Mouse (Mus musculus) frontal cortex, adult (tissue): ENCODE measurements around the gene Cacna1c.

Experiments used
- ATAC-seq: cut with Nextera tagmentation; 2 replicates; pipeline ENCODE4 v1.9.2; 2017; ENCODE audit warnings: mild to moderate bottlenecking, moderate library complexity, mixed read lengths; ENCODE audit not compliant: low TSS enrichment

The Cacna1c gene

DNA sequence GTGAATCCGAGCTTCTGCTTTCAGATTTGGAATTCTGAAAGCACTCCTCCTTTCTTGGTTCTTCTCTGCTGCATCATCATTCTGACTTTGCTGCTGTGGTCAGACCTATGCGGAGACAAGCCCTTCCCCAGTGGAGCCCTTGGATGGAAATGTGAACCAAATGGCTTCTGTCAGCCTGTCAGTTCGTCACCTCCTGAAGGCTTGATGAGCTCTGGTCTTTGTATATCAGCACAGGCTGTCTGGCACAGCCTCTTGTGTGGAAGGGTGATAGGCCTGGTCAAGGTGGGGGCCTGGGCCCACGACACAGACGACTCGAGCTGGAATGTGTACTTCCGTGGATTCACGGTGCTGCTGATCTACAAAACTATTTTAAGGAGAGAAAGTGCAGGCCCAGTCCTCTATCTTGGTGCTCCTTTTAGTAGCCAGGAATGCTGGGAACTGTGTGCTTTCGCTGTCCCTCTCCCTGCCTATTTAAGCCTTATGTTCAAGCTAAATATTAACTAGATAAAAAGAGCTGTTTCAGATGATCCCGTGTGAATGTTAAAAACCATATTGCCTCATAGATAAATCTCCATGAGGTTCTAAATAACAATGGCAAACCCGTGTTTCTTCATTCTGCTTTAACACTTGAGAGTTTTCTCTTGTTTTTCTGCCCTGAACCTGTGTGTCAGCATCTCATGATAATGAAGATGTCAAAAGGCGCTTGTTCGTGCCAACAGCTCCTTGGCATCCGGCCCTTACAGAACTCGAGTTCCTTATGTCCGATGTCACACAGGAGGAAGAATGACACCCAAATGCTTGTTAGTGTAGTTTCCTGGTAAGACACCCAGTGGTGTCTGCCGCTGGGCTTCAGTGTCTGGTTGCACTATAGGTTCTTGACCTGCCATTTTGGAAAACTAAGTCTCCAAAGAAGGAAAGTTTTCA lies at the start of gene Cacna1c:
TSS of gene Cacna1c (minus strand) at position 37 of the 924 bp plus-strand sequence.
- no peak for ATAC-seq

DNA sequence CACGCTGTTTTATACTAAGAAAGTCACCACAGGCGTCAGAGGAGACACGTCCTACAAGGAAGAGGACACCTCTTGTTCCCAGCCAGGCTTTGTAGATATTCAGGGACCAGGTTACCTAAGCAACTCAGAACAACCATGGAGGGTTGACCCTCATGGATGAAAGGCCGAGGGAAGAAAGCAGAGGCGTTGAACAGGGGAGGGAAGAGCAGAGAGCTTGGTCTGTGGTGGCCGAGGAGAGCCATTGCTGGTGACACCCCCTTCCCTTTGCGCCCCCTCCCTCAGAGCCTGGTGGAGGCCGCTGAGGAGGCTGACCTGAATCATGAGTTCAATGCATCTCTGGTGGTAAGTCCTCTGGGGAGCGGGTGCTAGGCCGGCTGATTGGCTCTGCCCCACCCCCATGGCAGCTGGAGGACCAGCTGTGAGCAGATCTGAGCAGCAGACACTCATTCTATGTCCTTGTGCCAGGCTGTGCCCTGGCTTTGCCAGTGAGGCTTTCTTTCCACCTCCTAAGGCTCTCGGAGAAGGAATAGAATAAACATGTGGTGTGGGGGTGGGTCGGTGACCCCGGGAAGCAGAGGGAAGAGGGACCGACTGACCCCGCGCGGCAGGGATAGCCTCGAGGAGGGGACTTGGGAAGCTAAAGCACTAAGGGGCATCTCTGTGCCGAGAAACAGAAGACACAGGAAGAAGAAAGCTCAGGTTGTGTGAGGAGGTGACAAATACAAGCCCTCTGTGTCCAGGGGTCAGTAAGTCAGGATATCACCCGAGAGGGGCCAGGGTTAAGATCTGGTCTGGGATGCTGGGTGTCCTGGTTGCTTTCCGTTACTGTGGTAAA lies 44.9 kb upstream of the Cacna1c start:
- ATAC-seq: peak; percentile 47

DNA sequence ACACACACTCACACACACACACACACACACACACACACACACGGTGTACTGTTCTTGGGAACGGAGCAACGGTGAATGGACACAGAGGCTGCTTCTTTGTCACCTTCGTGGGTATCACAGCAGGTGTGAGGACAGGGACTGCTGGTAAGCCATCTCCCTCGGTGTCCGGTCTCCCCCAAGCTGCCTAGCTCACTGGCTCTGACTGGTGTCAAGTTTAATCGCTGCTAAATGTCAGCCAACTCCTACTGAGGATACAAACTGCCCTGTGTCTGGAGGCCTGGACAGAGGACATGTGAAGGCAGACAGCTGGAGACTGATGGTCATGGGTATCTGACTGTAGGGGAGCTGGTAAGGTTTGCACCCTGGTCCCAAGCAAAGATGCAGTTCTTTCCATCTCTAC lies 44.0 kb upstream of the Cacna1c start:
- ATAC-seq: no peak

DNA sequence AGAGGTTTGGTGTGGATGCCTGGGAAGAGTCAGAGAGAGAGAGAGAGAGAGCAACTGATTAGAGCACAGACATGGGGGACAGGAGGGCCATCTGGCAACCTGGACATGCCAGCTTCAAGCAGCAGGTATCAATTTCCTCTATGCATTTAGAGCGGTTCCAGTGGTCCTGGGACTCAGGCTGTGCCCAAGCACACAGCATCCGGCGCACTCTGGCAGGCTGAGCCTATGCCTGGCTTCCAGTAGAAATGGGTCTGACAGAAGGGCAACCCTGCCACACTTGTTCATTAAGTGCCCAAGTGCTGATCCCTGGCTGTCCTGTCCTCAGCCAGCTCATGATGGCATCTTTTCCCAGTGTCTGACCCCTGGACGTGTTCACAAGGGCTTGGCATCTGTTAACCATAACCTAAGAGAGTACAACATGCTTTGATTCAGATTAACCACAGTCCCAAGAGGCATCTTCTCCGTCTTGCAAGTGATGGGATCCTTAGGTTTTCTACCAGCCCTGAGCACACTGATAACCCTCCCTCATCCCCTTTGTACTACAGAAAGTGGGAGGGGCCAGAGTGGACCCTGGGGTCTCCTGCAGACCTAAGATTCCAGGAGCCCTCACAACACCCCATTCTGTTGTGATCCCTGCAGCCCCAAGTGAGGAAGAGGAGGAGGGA lies 43.3 kb upstream of the Cacna1c start:
- no peak for ATAC-seq

DNA sequence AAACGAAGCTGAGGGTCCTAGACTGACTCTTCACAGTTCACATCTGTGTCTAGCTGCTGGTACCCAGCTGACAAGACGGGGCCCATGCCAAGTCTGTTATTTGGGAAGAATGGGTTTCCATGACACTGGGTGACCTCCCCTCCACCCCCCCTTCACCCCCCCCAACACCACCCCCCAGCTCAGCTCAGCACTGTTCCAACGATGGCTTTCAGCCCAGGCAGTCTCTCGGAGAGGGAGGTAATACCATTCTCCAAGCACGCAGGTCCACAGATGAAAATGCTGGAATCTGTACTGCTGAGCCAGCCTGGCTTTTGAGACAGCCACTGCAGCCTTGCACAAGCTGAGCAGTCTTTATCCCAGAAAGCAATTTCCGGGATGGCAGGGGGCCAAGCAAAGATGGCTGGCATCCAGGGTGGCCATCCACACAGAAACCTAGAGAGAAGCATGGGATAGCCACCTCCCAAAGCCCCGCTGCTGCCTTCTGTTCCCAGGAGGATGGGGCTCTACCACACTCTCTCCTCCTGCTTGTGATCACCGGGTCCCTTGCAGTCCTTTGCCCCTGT lies 41.3 kb upstream of the Cacna1c start:
- peak; percentile 78 for ATAC-seq

DNA sequence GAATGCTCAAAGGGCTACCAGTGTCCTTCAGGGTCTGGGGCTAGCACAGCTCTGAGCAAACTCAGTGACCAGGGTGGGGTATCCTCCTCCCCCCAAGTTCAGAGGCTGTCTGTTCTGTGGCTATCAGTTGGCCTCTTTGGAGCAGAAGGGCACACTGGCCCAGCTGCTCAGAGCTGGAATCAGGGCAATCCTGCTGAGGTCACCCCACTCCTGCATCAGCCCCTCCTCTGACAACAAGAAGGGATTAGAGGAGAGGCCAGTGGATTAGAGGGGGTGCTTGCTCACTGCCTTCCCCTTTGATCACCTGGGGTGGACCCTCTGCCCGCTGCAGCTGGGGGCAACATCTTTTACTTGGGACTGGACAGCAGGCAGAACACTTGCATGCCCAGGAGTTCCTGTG lies 40.0 kb upstream of the Cacna1c start, which contains the start of gene Cacna2d4:
TSS of gene Cacna2d4 (plus strand) at position 286 of the 400 bp plus-strand sequence.
- no peak for ATAC-seq

DNA sequence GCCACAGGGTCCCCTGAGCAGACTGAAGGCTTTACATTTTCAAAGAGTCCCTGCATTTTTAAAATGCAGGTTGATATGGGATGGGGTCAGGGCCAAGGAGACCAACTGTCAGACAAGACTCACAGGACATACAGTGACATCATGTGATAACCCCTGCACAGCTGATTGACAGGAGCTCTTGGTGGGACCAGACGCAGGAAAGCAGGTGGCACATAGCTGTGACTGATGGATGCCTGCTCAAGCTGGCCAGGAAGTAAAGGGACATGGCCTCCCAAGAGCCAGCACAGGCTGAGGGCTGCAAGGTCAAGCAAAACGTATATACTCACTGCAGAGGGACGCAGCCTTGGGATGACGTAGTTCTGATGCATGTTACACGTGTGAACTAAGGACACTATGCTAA lies 39.2 kb upstream of the Cacna1c start:
- ATAC-seq: no peak

DNA sequence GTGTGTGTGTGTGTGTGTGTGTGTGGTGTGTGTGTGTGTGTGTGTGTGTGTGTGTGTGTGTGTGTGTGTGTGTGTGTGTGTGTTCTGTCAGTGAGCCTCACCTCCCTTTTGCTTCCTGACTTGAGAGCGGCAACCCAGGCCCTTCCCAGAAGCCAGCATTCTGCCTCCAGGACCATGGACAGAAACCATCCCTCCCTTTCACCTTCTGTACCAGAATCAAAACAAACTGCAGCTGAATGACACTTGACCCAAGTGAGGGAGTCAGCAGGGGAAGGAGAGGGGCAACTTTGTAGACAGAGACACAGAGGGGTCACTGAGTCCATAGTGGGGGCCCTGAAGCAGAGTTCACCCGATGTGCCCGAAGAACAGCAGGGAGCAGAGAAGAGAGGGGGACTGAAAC lies 36.8 kb upstream of the Cacna1c start:
- no peak for ATAC-seq

DNA sequence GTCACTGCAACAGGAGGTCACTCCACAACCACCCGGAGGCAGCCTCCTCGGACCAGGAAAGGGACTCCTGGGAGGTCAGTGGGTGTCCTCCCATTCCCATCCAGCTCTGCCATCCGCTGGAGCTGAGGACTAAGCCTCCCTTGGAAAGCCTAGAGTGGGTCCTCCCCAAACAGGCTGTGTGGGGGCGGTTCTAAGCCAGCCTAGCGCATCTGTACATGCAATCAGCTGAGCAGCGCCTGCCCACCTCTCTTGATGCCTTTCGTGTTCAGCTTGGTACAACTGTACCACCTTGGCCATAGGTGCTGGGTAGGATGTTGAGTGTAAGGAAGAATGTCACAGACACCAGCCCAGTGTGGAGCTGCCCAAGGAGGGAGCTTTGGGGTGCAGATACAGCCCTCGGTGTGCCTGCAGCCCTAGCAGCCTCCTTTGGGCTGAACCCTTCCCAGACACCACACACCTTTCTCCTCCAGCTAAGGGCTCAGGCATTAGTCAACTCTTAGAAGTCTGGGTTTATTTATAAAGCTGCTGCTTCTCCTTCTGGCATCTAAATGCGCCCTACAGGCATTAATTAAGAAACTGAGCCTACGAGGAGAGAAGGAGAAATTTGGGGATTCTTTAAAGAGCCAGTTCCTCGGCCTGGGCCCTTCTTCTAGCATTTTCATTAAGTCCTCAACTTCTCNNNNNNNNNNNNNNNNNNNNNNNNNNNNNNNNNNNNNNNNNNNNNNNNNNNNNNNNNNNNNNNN lies 32.8 kb upstream of the Cacna1c start:
- ATAC-seq: peak; percentile 66

DNA sequence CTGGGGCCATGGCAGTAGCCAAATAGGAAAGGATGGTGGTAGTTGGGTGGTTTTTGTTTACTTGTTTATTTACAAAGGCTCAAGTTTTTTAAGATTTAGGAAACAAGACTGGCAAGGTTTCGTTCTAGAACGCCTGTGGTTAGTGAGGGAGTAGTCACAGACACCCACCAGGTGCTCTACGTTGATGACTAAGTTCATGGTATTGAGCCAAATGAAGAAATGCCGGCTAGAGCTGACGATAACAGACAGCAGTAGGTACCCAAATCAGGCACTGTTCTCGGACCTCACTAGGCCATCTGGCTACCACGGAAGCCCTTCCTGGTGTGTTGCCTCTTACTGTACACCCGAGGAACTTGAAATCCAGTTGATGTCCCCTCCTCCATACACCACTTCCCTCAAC lies 30.8 kb upstream of the Cacna1c start:
- no peak for ATAC-seq

DNA sequence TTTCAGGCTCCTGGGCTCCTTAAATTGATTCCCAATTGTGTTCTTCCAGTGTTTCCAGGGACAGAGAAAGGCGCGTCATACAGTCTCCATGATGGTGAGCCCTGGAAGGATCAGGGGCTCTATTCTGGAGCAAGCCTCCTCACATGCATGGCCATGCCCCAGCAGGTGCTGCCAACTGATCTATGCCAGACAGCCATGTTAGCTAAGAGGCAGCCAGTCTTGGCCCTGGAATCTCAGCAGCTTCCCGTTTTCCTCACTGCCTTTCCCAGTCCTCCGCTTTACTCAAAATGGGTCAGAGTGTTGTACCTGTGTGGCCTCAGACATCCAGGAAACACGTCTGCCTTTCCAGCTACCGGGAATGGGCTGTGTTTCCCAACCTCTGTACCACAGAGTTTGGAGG lies 29.5 kb upstream of the Cacna1c start:
- ATAC-seq: no peak

DNA sequence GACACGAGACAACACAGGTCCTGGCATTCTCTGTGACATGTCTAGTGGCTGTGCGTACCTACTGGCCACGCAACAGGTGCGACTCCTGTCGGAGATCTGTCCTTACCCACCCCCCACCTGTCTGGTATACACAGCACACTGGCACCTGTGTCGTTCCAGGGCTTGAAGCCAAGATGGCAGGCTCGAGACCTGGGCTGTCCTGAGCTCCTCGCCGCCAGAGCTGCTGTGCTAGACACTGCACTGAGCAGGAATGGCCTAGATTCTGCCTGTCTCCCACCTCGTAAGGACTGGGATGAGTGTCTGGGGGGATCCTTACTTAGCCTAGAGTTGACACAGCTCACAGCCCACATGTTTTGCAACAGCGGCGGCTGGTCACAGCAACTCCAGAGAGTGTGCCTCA lies 29.0 kb upstream of the Cacna1c start:
- ATAC-seq: no peak

DNA sequence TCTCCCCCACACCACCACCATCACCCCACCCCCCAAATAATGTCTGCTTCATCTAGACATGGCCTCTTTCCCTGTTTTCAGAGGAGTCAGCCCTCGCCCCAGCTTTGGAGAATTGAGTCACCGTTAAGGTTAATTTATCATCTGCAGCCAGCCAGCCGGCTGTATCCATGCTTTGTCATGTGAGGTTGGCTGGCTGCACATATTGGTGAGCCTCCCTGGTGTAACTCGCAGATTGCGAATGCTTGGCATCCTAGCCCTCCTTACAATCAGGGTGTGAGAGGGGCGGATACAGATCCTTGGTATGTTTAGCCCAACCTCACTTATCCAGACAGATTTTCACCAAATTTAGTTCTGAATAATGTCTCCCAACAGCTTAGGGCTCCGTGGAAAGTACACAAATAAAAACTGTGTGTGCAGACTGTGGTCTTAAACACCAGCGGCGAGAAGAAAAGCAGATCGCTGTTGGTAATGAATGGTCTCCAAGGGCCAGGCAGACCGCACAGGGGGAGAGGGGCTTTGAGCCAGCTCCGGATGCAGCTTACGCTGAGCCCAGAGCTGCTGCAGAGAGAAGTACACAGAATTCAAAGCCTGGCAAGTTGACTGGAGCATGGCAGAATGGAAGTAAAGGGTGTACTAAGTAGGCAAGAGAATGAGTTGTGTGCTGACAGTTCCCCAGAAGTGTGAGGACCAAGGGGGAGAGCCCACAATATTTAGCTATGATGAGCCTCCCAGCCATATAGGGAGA lies 28.4 kb upstream of the Cacna1c start:
- ATAC-seq: peak; percentile 7; the same call in 1 of the 2 replicates

DNA sequence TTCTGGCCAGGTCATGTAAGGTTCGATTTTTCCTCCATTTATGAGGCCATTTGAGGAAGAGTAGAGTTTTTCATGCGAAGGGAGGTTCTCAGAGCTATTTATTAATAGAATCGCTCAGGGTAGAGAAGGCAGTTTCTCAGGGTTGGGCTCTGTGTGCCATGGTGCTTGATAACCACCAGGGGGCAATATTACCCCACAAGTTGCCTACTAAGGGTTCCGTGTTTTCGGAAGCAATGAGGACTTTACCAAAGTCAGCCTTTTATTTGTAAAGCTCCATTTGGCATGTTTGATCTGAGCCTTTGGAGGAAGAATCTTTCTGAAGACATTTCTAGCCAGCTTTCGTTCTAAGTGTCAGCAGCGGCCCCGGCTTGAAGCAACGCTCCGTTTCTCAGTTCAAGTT lies 24.1 kb upstream of the Cacna1c start:
- peak; percentile 58 for ATAC-seq

DNA sequence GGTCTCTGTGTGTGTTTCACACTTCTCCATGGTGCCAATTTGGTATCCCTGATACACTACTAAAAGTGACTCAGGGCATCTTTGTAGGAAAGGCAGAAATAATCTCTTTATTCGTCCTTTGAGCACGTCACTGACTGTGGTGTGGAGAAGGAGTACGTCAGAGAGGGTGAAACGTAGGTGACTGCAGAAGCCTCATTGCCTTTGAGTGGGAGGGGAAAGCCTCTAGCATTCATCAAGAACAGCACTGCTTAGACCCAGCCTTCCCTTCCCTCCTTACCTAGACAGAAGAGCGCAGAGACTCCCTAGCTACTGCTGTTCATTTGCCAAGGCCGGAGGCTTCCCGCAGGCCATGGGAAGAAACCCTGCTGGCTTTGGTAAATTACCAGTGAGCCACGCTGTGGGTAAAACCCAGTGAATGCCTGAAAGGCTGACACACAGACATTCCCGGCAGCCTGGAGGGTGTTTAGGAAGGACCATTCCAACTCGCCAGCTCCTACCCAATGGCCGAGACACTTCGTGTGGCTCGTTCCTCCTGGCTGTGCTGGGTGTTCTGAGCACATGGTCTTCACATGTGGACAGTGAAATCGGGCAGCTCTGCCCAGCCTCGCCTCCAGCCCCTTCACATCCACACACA lies 23.1 kb upstream of the Cacna1c start:
- ATAC-seq: peak; percentile 27

DNA sequence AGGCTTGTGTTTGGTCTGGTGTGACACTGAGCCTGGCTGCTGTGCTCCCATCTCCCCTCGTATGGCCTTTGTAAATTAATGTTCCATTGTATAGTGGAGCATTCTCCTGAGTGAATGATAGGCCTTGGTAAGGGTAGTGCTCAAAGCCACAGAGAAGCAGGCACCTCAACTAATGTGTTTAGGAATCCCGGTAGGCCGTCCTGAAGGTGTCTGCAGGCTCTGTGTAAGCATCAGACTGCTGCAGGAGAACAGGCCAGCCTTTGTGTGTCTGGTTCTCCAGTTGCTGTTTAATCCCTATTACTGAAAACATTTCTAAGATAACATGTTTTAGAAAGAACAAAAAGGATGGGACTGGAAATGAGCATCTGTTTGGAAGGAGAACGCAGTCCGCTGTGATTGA lies 22.4 kb upstream of the Cacna1c start:
- ATAC-seq: no peak

DNA sequence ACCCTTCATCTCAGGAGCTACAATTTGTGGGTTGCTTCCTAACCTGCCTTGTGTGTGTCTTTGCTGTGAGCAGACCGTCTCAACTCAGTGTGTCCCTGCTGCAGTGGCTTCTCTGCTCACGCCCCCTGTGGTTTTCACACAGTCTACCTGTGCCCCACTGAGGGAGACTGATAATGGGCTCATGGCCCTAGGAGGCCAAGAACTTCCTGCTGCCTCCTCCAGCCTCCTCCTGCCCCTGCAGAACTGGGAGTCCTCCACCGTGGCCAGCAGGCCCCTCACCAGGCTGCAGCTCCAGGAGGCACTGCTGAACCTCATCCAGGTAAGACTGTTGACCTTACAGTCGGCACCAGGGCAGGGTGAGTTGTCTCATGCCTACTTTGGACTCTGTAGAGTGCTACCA lies 21.4 kb upstream of the Cacna1c start:
- ATAC-seq: no peak

DNA sequence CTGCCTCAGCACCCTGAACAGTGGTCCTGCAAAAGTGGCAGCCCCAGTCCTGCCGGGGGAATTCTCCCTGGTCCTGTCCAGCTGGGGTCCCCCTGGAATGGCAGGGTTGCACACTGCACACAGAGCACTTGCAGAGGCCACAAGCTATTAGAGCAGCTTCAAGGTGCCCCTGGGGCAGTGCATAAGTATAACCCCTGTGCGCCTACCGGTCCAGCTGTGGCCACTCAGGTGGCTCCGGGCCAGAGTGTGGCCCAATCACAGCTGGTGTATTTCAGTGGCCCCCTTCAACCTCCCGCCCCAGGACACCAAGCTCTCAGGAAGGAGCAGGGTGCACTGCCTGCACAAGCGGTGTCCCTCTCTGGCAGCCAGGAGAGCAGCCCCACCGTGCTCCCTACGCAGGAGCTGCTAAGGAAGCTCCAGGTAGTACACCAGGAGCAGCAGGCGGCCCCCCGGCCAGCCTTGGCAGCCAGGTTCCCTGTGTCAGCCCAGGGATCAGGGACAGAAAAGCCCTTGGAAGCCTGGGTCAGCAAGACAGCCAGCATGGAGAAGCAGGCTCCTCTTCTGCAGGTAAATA lies 18.9 kb upstream of the Cacna1c start:
- no peak for ATAC-seq

DNA sequence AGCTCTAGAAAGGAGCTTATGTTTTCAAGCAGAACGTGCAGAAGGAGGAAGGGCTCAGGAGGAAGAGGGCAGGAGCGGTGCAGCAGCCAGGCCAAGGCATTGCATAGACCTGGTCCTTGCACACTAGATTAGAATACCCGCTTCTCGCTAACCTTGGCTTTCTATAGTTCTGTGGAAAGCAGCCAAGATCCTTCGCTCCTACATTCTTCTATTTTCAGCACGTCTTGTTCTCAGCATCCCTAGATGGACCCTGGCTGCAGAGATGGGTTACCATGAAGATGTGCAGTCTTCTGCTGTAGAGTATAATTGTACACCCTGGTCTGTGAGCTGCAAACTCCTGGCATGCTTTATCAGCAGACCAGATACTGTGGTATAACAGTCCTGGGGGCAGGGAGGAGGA lies 18.0 kb upstream of the Cacna1c start:
- peak; percentile 60 for ATAC-seq

DNA sequence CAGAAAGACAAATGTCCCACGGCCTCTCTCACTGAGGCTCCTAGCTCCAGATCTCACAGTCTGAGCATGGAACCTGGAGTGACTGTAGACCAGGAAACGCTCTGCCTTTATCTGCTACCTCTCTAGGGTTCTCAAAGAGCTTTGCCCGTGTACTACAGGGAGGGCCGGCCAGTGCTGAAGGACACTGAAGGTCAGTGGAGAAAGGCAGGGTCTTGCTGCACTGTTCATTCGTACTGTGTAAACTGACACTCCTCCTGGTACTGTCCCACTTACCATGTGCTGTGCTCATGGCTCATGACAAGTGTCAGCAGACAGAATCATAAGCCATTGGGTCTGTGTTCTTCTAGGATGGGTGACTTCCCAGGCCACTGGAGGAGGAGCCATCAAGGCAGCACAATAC lies 17.2 kb upstream of the Cacna1c start:
- 0 out of 2 replicates have a peak, but pooled peaks have one; percentile 4 for ATAC-seq
